Mouse (Mus musculus) common myeloid progenitor, adult 5-6 weeks (primary cell): Measurements from ENCODE around the gene Cux1. TPM values are rescaled to one million over a fixed set of nuclear protein-coding genes. Genes with fewer than 3 reads are reported as not detected.
A peak's percentile ranks its signal among the peaks of the same experiment; 100 is the strongest.

ENCODE experiments used
- ATAC-seq: replicated peaks from 2 replicates; pipeline ENCODE4 v1.8.0; 2016; ENCODE audit warnings: low read depth, mild to moderate bottlenecking, moderate TSS enrichment, inconsistent platforms; ENCODE audit not compliant: poor library complexity, severe bottlenecking
- total RNA-seq: library from RNA; stranded (forward); fragments of 200-1000, 187-1606 nt; gene quantifications from 2 replicates; pipeline ENCODE4 v1.2.3, GENCODE M21; 2017

Cux1 gene
- total RNA-seq, 1 experiment from 2014 or later, result 202 TPM

GRCm38 (mm10) chr5:136452681-136453080 lies 114.6 kb downstream of the Cux1 start:
- no peak for ATAC-seq

DNA sequence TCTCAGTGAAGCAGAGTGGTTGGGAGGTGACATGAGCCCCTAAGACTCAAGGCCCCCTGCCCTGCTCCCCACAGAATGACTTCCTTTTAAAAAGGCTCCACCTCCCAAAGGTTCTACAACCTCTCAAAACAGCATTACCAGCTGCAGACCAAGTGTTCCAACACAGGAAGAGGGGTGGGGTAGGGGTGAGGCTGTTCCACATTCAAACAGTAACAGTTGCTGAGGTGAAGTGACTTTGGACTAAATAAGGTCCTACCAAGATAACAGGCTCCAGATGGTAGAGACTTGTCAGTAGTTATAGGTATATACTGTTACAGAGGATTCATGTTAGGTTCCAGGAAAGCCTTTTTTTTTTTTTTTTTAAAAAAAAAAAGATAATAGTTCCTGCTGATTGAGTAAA lies 117.5 kb downstream of the Cux1 start:
- ATAC-seq, result peak; percentile 75

GRCm38 (mm10) chr5:136445967-136446366 lies 121.3 kb downstream of the Cux1 start:
- ATAC-seq, result no peak

DNA sequence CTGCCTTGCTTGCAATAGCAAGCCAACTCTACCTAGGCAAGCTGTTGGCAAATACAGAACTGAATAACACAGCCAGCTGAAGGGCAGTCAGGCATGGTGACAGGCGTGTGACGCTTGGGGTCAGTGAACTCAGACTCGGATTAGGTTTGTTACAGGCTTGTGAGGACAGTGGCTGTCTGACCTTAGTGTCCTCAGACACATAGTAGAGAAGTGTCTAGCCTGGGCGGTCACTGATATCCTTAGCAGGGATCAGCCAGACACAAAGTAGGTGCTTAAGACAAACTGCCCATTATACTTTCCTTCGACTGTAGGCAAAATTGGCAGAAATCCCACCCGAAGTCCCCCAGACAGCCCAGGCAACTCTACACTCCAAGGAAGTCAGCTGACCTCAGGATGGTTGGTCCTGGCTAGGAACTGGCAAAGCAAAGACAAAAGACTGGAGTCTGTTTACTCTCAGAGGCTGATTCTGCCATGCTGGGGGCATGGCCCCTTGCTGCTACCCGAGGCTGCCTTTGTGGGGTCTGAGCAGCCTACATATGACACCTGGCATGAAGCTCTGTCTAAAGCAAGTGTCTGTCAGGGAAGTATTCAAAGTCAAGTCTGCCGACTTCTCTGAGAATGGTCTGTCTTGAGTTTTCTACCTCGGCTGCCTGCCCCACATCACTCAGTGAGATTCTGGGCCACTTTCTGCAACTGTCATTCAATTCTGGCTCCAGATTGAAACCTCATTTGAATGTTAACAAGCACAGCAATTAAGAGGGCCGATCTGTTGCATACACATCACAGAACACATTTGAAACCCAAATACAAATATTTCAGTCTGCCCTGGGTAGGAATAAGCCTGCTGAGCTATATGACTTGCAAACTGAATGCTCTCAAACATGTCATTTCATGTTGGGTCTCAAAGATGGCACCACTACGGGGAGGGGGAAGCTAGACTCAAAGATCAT lies 124.8 kb downstream of the Cux1 start:
- ATAC-seq, result no peak

DNA sequence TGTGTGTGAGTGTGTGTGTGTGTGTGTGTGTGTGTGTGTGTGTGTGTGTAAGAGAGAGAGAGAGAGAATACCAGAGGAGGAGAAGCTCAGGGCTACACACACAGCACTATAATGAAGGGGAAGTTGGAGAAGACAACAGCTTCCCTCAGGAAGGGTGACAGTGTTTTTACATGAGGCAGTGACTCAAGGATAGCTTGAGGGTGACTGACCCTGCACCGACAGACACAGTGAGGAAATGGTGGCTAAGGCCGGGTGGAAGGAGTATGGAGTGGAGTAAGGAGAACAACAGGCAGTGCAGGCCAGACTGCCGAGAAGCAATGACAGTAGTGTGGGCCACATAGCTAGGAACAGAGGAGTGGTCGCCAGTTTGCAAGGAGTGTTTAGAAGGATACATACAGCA lies 137.6 kb downstream of the Cux1 start:
- ATAC-seq, result peak; percentile 73

GRCm38 (mm10) chr5:136428498-136429060 lies 138.7 kb downstream of the Cux1 start:
- no peak for ATAC-seq

DNA sequence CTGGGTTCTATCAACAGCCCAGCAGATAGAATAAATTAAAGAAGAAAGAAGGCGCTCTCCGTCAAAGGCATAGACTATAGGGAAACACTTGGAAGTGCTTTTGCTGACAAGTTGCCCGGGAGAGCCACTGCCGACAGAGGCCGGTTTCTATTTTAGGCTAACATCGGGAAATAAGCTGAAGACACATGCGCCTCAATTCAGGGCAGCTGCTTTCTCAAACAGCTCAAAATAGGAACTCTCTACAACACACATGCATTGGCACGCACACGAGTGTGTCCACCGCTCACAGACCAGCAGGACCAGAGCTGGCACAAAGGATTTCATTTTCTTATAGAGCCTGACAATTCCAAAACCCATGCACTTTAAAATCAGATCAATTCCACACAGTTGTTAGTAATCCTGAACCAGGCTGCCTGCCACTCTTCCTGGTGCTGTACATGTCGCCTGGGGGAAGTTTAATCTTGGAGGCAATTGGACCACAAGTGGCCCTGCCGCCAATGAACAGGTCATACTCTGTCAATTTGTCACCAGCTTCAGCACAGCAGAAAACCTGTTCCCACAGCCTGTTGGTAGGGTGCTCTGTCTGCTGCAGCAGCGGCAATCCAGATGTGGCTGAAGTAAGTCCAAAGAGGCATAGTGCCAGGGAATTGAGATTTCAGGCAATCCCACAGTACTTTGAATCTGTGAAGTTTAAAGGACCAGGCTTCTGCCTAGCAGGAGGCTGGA lies 139.4 kb downstream of the Cux1 start:
- no peak for ATAC-seq

DNA sequence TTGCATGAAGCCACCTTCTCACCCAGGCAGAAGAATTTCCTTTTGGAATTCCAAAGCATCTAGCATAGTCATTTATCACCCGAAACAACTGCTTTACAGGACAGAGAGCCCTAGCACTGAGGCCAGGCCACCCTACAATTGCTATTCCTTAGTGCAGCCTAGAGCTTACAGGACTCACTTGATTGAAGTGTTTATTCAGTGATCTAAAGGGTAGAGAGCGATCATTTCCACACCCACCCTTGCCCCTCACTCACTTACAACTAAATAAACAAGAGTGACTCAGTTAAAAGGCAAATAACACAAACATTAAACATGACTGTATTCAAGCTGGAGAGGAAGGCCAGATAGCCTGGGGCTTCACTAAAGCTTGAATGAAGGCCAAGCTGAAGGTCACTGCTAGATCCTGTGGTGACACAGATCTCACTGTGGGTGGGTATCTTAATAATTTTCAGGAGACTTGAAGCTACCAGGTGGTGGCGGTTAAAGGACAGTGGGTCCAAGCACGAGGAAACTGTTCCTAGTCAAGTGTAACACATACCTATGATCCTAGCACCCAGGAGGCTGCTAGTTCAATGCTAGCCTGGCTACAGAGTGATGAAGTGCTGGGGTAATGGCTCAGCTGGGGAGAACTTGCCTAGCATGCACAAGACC lies 140.0 kb downstream of the Cux1 start:
- ATAC-seq, result no peak

DNA sequence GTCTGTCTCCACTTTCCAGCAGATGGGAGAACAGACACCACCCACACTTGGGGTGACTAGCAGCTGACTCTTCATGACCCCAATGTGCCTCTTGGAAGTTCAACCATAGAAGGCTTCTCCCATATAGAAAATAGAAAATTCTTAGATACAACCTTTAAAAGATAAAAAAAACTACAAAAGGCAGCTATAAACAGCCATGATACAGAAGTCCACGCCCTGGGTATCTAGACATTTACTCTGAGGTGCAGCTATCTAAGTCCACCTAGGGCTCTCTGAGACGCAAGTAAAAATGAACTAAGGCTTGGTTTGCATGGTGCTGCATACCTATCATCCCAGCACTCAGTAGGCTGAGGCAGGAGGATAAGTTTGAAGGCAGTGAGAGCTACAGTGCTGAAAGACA lies 144.3 kb downstream of the Cux1 start:
- no peak for ATAC-seq

- ATAC-seq, result no peak
These were observed 145.4 kb downstream of the Cux1 start for GRCm38 (mm10) chr5:136421885-136422284.

DNA sequence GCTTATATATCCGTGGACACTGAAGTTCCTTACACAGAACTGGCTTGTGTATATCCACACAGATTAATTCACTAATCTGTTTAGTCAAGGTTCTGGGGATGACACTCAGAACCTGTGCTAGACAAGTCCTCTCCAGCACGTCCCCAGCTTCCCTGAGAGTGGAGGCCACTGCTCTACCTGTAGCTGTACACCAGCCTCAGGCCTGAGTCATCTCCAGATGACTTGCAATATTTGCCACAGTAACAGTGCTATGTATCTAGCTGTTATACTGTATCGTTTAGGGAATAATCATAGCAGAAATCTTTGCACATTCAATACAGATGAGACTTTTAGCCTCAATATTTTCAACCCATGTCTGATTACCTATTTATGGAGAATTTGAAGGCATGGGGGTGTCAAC lies 146.0 kb downstream of the Cux1 start:
- 0 out of 2 replicates have a peak, but pooled peaks have one; percentile 40 for ATAC-seq

DNA sequence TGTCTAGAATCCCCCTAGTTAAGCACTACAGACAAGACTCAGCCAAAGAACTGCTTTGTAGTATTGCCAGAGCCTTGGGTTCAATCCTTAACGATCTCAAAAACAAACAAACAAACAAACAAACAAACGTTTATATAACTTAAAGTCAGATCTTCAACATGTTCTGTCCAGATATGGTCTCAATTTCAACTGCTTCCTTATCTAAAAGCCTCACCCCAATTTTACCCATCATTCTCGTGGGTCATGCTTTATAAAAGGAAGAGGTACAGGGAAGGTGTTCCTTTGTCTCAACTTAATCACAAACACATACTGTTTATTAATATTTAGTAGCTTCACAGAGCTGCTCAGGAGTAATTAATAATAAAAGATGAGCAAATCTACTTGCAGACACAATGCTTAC lies 146.9 kb downstream of the Cux1 start:
- no peak for ATAC-seq

DNA sequence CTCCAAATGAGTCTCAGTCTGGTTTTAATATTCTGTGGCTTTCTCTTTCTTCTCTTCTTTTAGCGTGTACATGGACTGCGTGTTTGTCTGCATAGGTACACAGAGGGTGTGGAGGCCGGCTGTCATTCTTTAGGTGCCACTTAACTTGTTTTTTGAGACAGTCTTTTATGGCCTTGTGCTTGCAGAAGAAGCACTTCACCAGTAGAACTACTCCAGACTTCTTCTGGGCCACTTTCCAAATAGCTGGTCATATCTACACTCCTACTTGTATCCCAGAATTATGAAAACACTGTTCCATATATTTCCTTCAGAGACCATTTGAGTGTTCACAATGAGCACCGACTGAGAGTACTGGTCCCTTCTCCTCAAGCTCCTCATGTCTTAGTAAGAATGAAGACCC lies 149.4 kb downstream of the Cux1 start:
- ATAC-seq, result no peak

DNA sequence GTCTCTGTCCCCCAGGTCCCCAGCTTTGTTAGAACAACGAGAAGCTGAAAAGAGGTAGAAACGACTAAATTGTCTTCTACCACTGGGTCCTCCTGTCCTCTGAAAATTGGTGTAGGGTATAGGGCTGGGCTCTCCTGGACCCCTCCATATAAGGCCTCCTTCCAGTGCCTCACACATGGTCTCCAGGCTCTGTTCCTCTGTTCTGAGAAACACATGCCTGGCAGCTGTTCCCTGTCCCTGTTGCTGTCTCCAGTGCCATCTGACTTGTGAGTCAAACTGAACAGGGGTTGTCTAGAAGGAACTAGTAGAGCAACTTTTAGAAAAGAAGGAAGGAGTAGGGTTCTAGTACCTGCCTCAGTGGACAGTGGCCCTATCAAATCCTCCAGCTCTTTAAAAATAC lies 152.8 kb downstream of the Cux1 start:
- no peak for ATAC-seq

DNA sequence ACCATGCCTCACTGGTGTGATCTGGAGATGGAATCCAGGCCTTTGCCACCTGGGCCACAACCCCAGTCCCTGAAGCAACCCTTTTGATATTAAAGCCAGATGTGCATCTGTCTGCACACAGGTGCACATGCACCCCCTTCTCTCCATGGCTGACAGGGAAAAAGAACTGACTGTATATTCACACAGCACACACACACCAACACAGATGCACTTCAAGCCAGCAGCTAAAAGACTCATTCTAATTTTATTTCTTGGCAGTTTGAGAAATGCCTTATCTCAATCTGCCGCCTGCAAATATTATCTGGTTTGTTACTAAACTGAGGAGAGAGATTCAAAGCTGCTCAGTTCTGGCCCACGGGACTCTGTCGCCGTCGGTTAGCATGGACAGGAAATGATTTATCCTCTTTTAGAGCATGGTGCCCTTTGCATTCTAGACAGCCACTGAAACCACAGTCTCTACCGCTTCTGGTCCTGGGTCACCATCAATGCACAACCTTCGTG lies 156.6 kb downstream of the Cux1 start:
- peak; percentile 66 for ATAC-seq

DNA sequence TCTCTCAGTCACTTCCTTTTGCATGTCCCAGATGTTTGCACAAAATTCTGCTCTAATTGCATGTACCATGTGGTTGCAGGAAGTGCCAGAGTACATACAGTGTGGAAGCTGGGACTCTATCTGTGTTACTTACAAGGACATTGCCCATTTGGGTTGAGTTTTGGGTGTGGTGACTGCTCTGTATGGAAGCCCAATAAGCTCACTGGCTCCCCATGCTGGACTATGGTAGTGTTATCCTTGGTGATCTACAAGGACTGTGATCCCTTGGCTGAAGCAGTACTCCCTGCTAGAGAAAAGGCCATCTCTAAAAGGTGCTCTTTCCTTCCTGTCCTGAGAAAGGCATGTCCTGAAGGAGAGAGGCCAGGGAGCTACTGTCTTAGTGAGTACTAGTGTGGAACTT lies 160.9 kb downstream of the Cux1 start:
- no peak for ATAC-seq

GRCm38 (mm10) chr5:136403565-136403961 lies 163.7 kb downstream of the Cux1 start:
- peak; percentile 55 for ATAC-seq

- ATAC-seq, result no peak
These were observed 164.4 kb downstream of the Cux1 start for GRCm38 (mm10) chr5:136402622-136403564.

DNA sequence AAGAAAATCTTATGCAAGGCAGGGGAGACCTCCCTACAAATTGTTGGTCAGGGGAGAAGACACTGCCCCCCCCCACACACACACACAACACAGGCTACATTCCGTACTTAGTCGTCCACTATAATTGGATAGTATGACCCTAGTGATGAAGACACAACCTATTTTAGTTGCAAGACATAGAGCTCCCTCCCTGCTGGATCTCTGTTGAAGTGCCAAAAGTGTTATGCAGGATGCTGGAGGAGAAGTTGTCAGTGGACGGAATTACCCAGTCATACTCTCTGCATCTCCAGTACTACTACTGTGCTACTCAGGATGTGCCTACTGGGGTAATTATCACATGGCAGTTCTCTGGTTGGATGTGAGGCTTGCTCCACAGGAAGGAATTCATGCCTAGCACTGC lies 168.6 kb downstream of the Cux1 start:
- no peak for ATAC-seq
